In the genomic region with DNA sequence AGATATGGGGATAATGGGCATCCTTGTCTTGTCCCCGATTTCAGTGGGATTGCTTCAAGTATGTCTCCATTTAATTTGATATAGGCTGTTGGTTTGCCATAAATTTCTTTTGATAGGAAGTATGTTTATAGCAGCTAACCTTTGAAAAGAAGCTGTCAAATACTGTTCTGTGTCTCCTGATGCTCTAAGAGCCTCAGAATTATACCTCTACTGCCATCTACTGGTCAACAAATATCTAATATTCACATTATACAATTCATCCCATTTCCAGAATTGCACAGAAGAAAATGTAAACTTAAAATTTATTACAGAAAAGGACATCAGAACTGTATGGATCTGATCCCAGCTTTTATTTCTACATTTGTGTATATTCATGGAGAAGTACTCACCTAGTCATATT, we compare ENCODE assay signal across 10 mouse cellular contexts.
DNase-seq lines count a peak whose midpoint lies in the region; ATAC-seq and TF ChIP-seq lines count a peak whose summit lies in the region.
"Had no signal": no experiment of that assay in that cellular context is flagged by ENCODE, and none has a peak within 500 bp of the region (broad histone marks: within the 10 kb centered on the region; RNA-seq: fewer than 3 reads in every experiment).

No protein-coding gene starts in this region.

- 34% methylated on average over 1 of the region's 1 CpGs for WGBS in intestine, postnatal 0 days
- WGBS in intestine, embryonic 15.5 days: 53% methylated on average over 1 of the region's 1 CpGs
- 47% methylated on average over 1 of the region's 1 CpGs for WGBS in embryonic facial prominence, embryonic 14.5 days
- WGBS in midbrain, embryonic 16.5 days: 51% methylated on average over 1 of the region's 1 CpGs
- WGBS in kidney, embryonic 16.5 days: 54% methylated on average over 1 of the region's 1 CpGs

- TF ChIP-seq CTCF in intestine, postnatal 0 days (IDR thresholded peaks at IDR 0.05; ENCODE audit: low read depth): peak; percentile 61

- H3K36me3 ChIP-seq in intestine, postnatal 0 days (ENCODE audit: control insufficient read depth, insufficient read depth): no peaks in the 10 kb centered on the region
- H3K36me3 ChIP-seq in intestine, embryonic 15.5 days: no peaks in the 10 kb centered on the region
- H3K36me3 ChIP-seq in embryonic facial prominence, embryonic 14.5 days (ENCODE audit: control insufficient read depth, insufficient read depth, low read length): no peaks in the 10 kb centered on the region
- H3K36me3 ChIP-seq in midbrain, embryonic 16.5 days (ENCODE audit: control insufficient read depth, insufficient read depth, low read length): no peaks in the 10 kb centered on the region
- no peaks in the 10 kb centered on the region for H3K36me3 ChIP-seq in kidney, embryonic 16.5 days (ENCODE audit: insufficient read depth, low read length)
- H3K36me3 ChIP-seq: heart, embryonic 13.5 days had no signal

- H3K27ac ChIP-seq in intestine, postnatal 0 days (ENCODE audit: low read depth, low read length): no peak overlapping the region
- H3K27ac ChIP-seq in intestine, embryonic 15.5 days: no peak overlapping the region
- H3K27ac ChIP-seq in embryonic facial prominence, embryonic 14.5 days (replicated peaks; ENCODE audit: low read depth, low read length): no peak overlapping the region
- no peak overlapping the region for H3K27ac ChIP-seq in midbrain, embryonic 16.5 days (ENCODE audit: low read length)
- no peak overlapping the region for H3K27ac ChIP-seq in kidney, embryonic 16.5 days (ENCODE audit: low read length)
- H3K27ac ChIP-seq: heart, embryonic 13.5 days had no signal

- no peaks in the 10 kb centered on the region for H3K27me3 ChIP-seq in intestine, postnatal 0 days (replicated peaks; ENCODE audit: control insufficient read depth, insufficient read depth, low read length)
- H3K27me3 ChIP-seq in intestine, embryonic 15.5 days (replicated peaks): no peaks in the 10 kb centered on the region
- no peaks in the 10 kb centered on the region for H3K27me3 ChIP-seq in embryonic facial prominence, embryonic 14.5 days (replicated peaks; ENCODE audit: control insufficient read depth, insufficient read depth, low read length)
- H3K27me3 ChIP-seq in midbrain, embryonic 16.5 days (ENCODE audit: control insufficient read depth, insufficient read depth, low read depth, low read length): no peaks in the 10 kb centered on the region
- no peaks in the 10 kb centered on the region for H3K27me3 ChIP-seq in kidney, embryonic 16.5 days (ENCODE audit: insufficient read depth, low read length)
- H3K27me3 ChIP-seq: heart, embryonic 13.5 days had no signal

- no peak overlapping the region for H3K4me3 ChIP-seq in intestine, postnatal 0 days (ENCODE audit: low read depth, low read length)
- H3K4me3 ChIP-seq in intestine, embryonic 15.5 days (replicated peaks): no peak overlapping the region
- H3K4me3 ChIP-seq in embryonic facial prominence, embryonic 14.5 days (ENCODE audit: low read depth, low read length): no peak overlapping the region
- H3K4me3 ChIP-seq in midbrain, embryonic 16.5 days (ENCODE audit: low read depth, low read length): no peak overlapping the region
- H3K4me3 ChIP-seq in kidney, embryonic 16.5 days (ENCODE audit: low read length): no peak overlapping the region
- H3K4me3 ChIP-seq: heart, embryonic 13.5 days had no signal

- ATAC-seq in intestine, postnatal 0 days: no peak
- ATAC-seq in intestine, embryonic 15.5 days: no peak
- ATAC-seq in embryonic facial prominence, embryonic 14.5 days (ENCODE audit: low read depth): no peak
- ATAC-seq in midbrain, embryonic 16.5 days: peak; percentile 93
- no peak for ATAC-seq in kidney, embryonic 16.5 days (ENCODE audit: low FRiP score, low TSS enrichment)
- no peak for ATAC-seq in erythroid progenitor cell, adult 5-6 weeks (replicated peaks; ENCODE audit: low FRiP score, poor library complexity, severe bottlenecking)
- ATAC-seq in megakaryocyte, adult 5-6 weeks (ENCODE audit: poor library complexity, severe bottlenecking): no peak

- DNase-seq in MEL-GATA-1-ER (ENCODE audit: extremely low read depth, low read depth): peak; percentile 58
- peak; percentile 83 for DNase-seq in embryonic facial prominence, embryonic 14.5 days (ENCODE audit: low spot score)
- DNase-seq: cerebellum, postnatal 36 days had no signal

- no peak overlapping the region for H3K9ac ChIP-seq in intestine, postnatal 0 days (ENCODE audit: low read depth, low read length)
- no peak overlapping the region for H3K9ac ChIP-seq in intestine, embryonic 15.5 days
- no peak overlapping the region for H3K9ac ChIP-seq in embryonic facial prominence, embryonic 14.5 days (ENCODE audit: low read depth, low read length)
- H3K9ac ChIP-seq in midbrain, embryonic 16.5 days (ENCODE audit: low read depth, low read length): no peak overlapping the region
- H3K9ac ChIP-seq in kidney, embryonic 16.5 days (replicated peaks; ENCODE audit: low read length): no peak overlapping the region
- H3K9ac ChIP-seq: heart, embryonic 13.5 days had no signal

- no peak overlapping the region for H3K4me2 ChIP-seq in intestine, postnatal 0 days (replicated peaks; ENCODE audit: low read depth)
- H3K4me2 ChIP-seq in intestine, embryonic 15.5 days (replicated peaks): no peak overlapping the region
- H3K4me2 ChIP-seq in embryonic facial prominence, embryonic 14.5 days (ENCODE audit: low read depth, low read length): no peak overlapping the region
- H3K4me2 ChIP-seq in midbrain, embryonic 16.5 days (ENCODE audit: low read length): no peak overlapping the region
- no peak overlapping the region for H3K4me2 ChIP-seq in kidney, embryonic 16.5 days (replicated peaks; ENCODE audit: low read depth, low read length)
- H3K4me2 ChIP-seq: heart, embryonic 13.5 days had no signal

- no peaks in the 10 kb centered on the region for H3K4me1 ChIP-seq in intestine, postnatal 0 days (replicated peaks; ENCODE audit: control insufficient read depth, insufficient read depth, low read length)
- no peaks in the 10 kb centered on the region for H3K4me1 ChIP-seq in intestine, embryonic 15.5 days (replicated peaks)
- H3K4me1 ChIP-seq in embryonic facial prominence, embryonic 14.5 days (ENCODE audit: control insufficient read depth, insufficient read depth, low read length): no peaks in the 10 kb centered on the region
- H3K4me1 ChIP-seq in midbrain, embryonic 16.5 days (ENCODE audit: control insufficient read depth, insufficient read depth, low read length): no peaks in the 10 kb centered on the region
- H3K4me1 ChIP-seq in kidney, embryonic 16.5 days (ENCODE audit: insufficient read depth, low read length): no peaks in the 10 kb centered on the region
- H3K4me1 ChIP-seq: heart, embryonic 13.5 days had no signal

- H3K9me3 ChIP-seq in intestine, postnatal 0 days (ENCODE audit: control insufficient read depth): no peaks in the 10 kb centered on the region
- H3K9me3 ChIP-seq in intestine, embryonic 15.5 days: no peaks in the 10 kb centered on the region
- no peaks in the 10 kb centered on the region for H3K9me3 ChIP-seq in embryonic facial prominence, embryonic 14.5 days (ENCODE audit: control insufficient read depth, low read length)
- H3K9me3 ChIP-seq in midbrain, embryonic 16.5 days (replicated peaks; ENCODE audit: control insufficient read depth, low read length, poor library complexity, severe bottlenecking): no peaks in the 10 kb centered on the region
- no peaks in the 10 kb centered on the region for H3K9me3 ChIP-seq in kidney, embryonic 16.5 days (ENCODE audit: low read length)
- H3K9me3 ChIP-seq: heart, embryonic 13.5 days had no signal
